Mouse (Mus musculus) kidney, adult 11 months (tissue): Measurements from ENCODE around the gene Rasd2.

Source experiments
- DNase-seq: peaks from one replicate; pipeline ENCODE4 v3.0.0; 2022

Rasd2 gene

GRCm38 (mm10) chr8:75219877-75220738 lies 6.4 kb downstream of the Rasd2 start:
- no peak for DNase-seq

GRCm38 (mm10) chr8:75222665-75223064 lies 8.9 kb downstream of the Rasd2 start:
- DNase-seq: no peak

GRCm38 (mm10) chr8:75226773-75227172 lies 13.0 kb downstream of the Rasd2 start:
- DNase-seq: no peak

- no peak for DNase-seq
Measured at GRCm38 (mm10) chr8:75233915-75234554, 20.3 kb downstream of the Rasd2 start.

- DNase-seq: no peak
Measured at GRCm38 (mm10) chr8:75247331-75247730, 33.6 kb downstream of the Rasd2 start.

GRCm38 (mm10) chr8:75249186-75249585 lies 35.4 kb downstream of the Rasd2 start:
- no peak for DNase-seq

GRCm38 (mm10) chr8:75254027-75254426 lies 40.3 kb downstream of the Rasd2 start:
- DNase-seq: no peak

GRCm38 (mm10) chr8:75255635-75256034 lies 41.9 kb downstream of the Rasd2 start:
- no peak for DNase-seq

- DNase-seq: no peak
Measured at GRCm38 (mm10) chr8:75272166-75272565, 58.4 kb downstream of the Rasd2 start.
